Mouse (Mus musculus): Measurements from ENCODE around the gene Trim60. TPM values are rescaled to one million over a fixed set of nuclear protein-coding genes. Genes with fewer than 3 reads are reported as not detected.
"Not testable (repeated sequence)": the region's sequence is repeated elsewhere in the genome, so short reads cannot be mapped to it uniquely, and the experiment has no call there.

Trim60 gene
- polyA plus RNA-seq, 1 experiment from 2014 or later: not detected

- ATAC-seq (ENCODE audit: low FRiP score): no peak
- H3K9me3 ChIP-seq (ENCODE audit: control insufficient read depth, low read length): no peaks in the 10 kb centered on the region
- no peak overlapping the region for H3K4me2 ChIP-seq
- 77% methylated on average over 12 of the region's 12 CpGs for WGBS
- H3K36me3 ChIP-seq (ENCODE audit: control insufficient read depth, insufficient read depth, low read length): no peaks in the 10 kb centered on the region
- DNase-seq (ENCODE audit: low spot score, missing footprints): peak; percentile 69
- no peaks in the 10 kb centered on the region for H3K4me1 ChIP-seq (ENCODE audit: control insufficient read depth, insufficient read depth, low read length)
- no peak overlapping the region for H3K27ac ChIP-seq (ENCODE audit: low read depth, low read length)
- H3K4me3 ChIP-seq (ENCODE audit: low read depth, low read length): no peak overlapping the region
- H3K9ac ChIP-seq (ENCODE audit: low read length): no peak overlapping the region
- no peaks in the 10 kb centered on the region for H3K27me3 ChIP-seq (ENCODE audit: control insufficient read depth, insufficient read depth, low read length)
Measured at GRCm38 (mm10) chr8:65028959-65029686, 10.7 kb upstream of the Trim60 start.

GRCm38 (mm10) chr8:65022485-65022884 is 4.1 kb upstream of the Trim60 start:
- Histone ChIP-seq H3K4me3 (ENCODE audit: low read depth, low read length) (no peak overlapping the region), H3K27ac (ENCODE audit: low read depth, low read length) (no peak overlapping the region), H3K4me1 (ENCODE audit: control insufficient read depth, insufficient read depth, low read length) (no peaks in the 10 kb centered on the region), H3K27me3 (ENCODE audit: control insufficient read depth, insufficient read depth, low read length) (no peaks in the 10 kb centered on the region), H3K4me2 (no peak overlapping the region), H3K9me3 (ENCODE audit: control insufficient read depth, low read length) (no peaks in the 10 kb centered on the region), H3K9ac (ENCODE audit: low read length) (no peak overlapping the region), H3K36me3 (ENCODE audit: control insufficient read depth, insufficient read depth, low read length) (no peaks in the 10 kb centered on the region)
- peak; percentile 65; the same call in 1 of the 2 replicates for ATAC-seq (ENCODE audit: low FRiP score)
- DNase-seq (ENCODE audit: low spot score, missing footprints): peak; percentile 90
- WGBS: 53% methylated on average over 8 of the region's 8 CpGs

GRCm38 (mm10) chr8:65007616-65008015 is 10.8 kb downstream of the Trim60 start:
- WGBS: 84% methylated on average over 6 of the region's 6 CpGs
- H3K36me3 ChIP-seq (ENCODE audit: control insufficient read depth, insufficient read depth, low read length); H3K27me3 ChIP-seq (ENCODE audit: control insufficient read depth, insufficient read depth, low read length); H3K4me3 ChIP-seq (ENCODE audit: low read depth, low read length); H3K4me2 ChIP-seq; ATAC-seq (ENCODE audit: low FRiP score); H3K9me3 ChIP-seq (ENCODE audit: control insufficient read depth, low read length); H3K27ac ChIP-seq (ENCODE audit: low read depth, low read length); H3K9ac ChIP-seq (ENCODE audit: low read length); H3K4me1 ChIP-seq (ENCODE audit: control insufficient read depth, insufficient read depth, low read length): not testable (repeated sequence)
- peak; percentile 26 for DNase-seq (ENCODE audit: low spot score, missing footprints)

GRCm38 (mm10) chr8:64998806-64999365 is 19.5 kb downstream of the Trim60 start:
- no peak overlapping the region for H3K4me3 ChIP-seq (ENCODE audit: low read depth, low read length)
- DNase-seq (ENCODE audit: low spot score, missing footprints) (peak; percentile 60), ATAC-seq (ENCODE audit: low FRiP score) (no peak)
- H3K27me3 ChIP-seq (ENCODE audit: control insufficient read depth, insufficient read depth, low read length): no peaks in the 10 kb centered on the region
- H3K9ac ChIP-seq (ENCODE audit: low read length): no peak overlapping the region
- H3K36me3 ChIP-seq (ENCODE audit: control insufficient read depth, insufficient read depth, low read length): no peaks in the 10 kb centered on the region
- WGBS: 84% methylated on average over 4 of the region's 4 CpGs
- H3K9me3 ChIP-seq (ENCODE audit: control insufficient read depth, low read length): no peaks in the 10 kb centered on the region
- no peaks in the 10 kb centered on the region for H3K4me1 ChIP-seq (ENCODE audit: control insufficient read depth, insufficient read depth, low read length)
- H3K27ac ChIP-seq (ENCODE audit: low read depth, low read length): no peak overlapping the region
- no peak overlapping the region for H3K4me2 ChIP-seq

GRCm38 (mm10) chr8:64987731-64988130 is 30.7 kb downstream of the Trim60 start, which contains the start of gene Trim75:
Trim75 (minus strand) TSS chr8:64987831.
- ATAC-seq (ENCODE audit: low FRiP score) (no peak), DNase-seq (ENCODE audit: low spot score, missing footprints) (no peak)
- no peaks in the 10 kb centered on the region for H3K36me3 ChIP-seq (ENCODE audit: control insufficient read depth, insufficient read depth, low read length)
- H3K9me3 ChIP-seq (ENCODE audit: control insufficient read depth, low read length): no peaks in the 10 kb centered on the region
- H3K4me2 ChIP-seq: no peak within 1 kb of the TSS
- WGBS: over 99% methylated on average over 4 of the region's 4 CpGs
- no peaks in the 10 kb centered on the region for H3K4me1 ChIP-seq (ENCODE audit: control insufficient read depth, insufficient read depth, low read length)
- H3K9ac ChIP-seq (ENCODE audit: low read length): no peak within 1 kb of the TSS
- H3K4me3 ChIP-seq (ENCODE audit: low read depth, low read length): no peak within 1 kb of the TSS
- H3K27ac ChIP-seq (ENCODE audit: low read depth, low read length): no peak within 1 kb of the TSS
- H3K27me3 ChIP-seq (ENCODE audit: control insufficient read depth, insufficient read depth, low read length): no peaks in the 10 kb centered on the region

GRCm38 (mm10) chr8:64983150-64983897 is 35.1 kb downstream of the Trim60 start:
- DNase-seq (ENCODE audit: low spot score, missing footprints): no peak
- no peak overlapping the region for H3K4me3 ChIP-seq (ENCODE audit: low read depth, low read length)
- no peaks in the 10 kb centered on the region for H3K27me3 ChIP-seq (ENCODE audit: control insufficient read depth, insufficient read depth, low read length)
- no peak overlapping the region for H3K27ac ChIP-seq (ENCODE audit: low read depth, low read length)
- H3K4me1 ChIP-seq (ENCODE audit: control insufficient read depth, insufficient read depth, low read length): no peaks in the 10 kb centered on the region
- no peak for ATAC-seq (ENCODE audit: low FRiP score)
- 78% methylated on average over 20 of the region's 20 CpGs for WGBS
- H3K4me2 ChIP-seq: no peak overlapping the region
- no peaks in the 10 kb centered on the region for H3K36me3 ChIP-seq (ENCODE audit: control insufficient read depth, insufficient read depth, low read length)
- H3K9me3 ChIP-seq (ENCODE audit: control insufficient read depth, low read length): no peaks in the 10 kb centered on the region
- H3K9ac ChIP-seq (ENCODE audit: low read length): no peak overlapping the region

- no peak overlapping the region for H3K4me2 ChIP-seq
- H3K9me3 ChIP-seq (ENCODE audit: control insufficient read depth, low read length): no peaks in the 10 kb centered on the region
- H3K9ac ChIP-seq (ENCODE audit: low read length): no peak overlapping the region
- no peaks in the 10 kb centered on the region for H3K4me1 ChIP-seq (ENCODE audit: control insufficient read depth, insufficient read depth, low read length)
- no peak overlapping the region for H3K27ac ChIP-seq (ENCODE audit: low read depth, low read length)
- DNase-seq (ENCODE audit: low spot score, missing footprints) (no peak), ATAC-seq (ENCODE audit: low FRiP score) (no peak)
- no peaks in the 10 kb centered on the region for H3K27me3 ChIP-seq (ENCODE audit: control insufficient read depth, insufficient read depth, low read length)
- H3K4me3 ChIP-seq (ENCODE audit: low read depth, low read length): no peak overlapping the region
- no peaks in the 10 kb centered on the region for H3K36me3 ChIP-seq (ENCODE audit: control insufficient read depth, insufficient read depth, low read length)
Measured at GRCm38 (mm10) chr8:64962836-64963235, 55.5 kb downstream of the Trim60 start.

- Histone ChIP-seq H3K9ac (ENCODE audit: low read length) (no peak overlapping the region), H3K4me3 (ENCODE audit: low read depth, low read length) (no peak overlapping the region), H3K27me3 (ENCODE audit: control insufficient read depth, insufficient read depth, low read length) (no peaks in the 10 kb centered on the region), H3K36me3 (ENCODE audit: control insufficient read depth, insufficient read depth, low read length) (no peaks in the 10 kb centered on the region), H3K4me1 (ENCODE audit: control insufficient read depth, insufficient read depth, low read length) (no peaks in the 10 kb centered on the region), H3K4me2 (no peak overlapping the region), H3K9me3 (ENCODE audit: control insufficient read depth, low read length) (no peaks in the 10 kb centered on the region), H3K27ac (ENCODE audit: low read depth, low read length) (no peak overlapping the region)
- DNase-seq (ENCODE audit: low spot score, missing footprints): no peak
- no peak for ATAC-seq (ENCODE audit: low FRiP score)
- WGBS: 86% methylated on average over 9 of the region's 9 CpGs
Measured at GRCm38 (mm10) chr8:64959025-64959424, 59.4 kb downstream of the Trim60 start.

GRCm38 (mm10) chr8:64952101-64952500 is 66.3 kb downstream of the Trim60 start:
- Histone ChIP-seq H3K4me3 (ENCODE audit: low read depth, low read length) (no peak overlapping the region), H3K27me3 (ENCODE audit: control insufficient read depth, insufficient read depth, low read length) (no peaks in the 10 kb centered on the region), H3K4me1 (ENCODE audit: control insufficient read depth, insufficient read depth, low read length) (no peaks in the 10 kb centered on the region), H3K4me2 (no peak overlapping the region), H3K9me3 (ENCODE audit: control insufficient read depth, low read length) (no peaks in the 10 kb centered on the region), H3K9ac (ENCODE audit: low read length) (no peak overlapping the region), H3K27ac (ENCODE audit: low read depth, low read length) (no peak overlapping the region), H3K36me3 (ENCODE audit: control insufficient read depth, insufficient read depth, low read length) (no peaks in the 10 kb centered on the region)
- WGBS: 92% methylated on average over 6 of the region's 6 CpGs
- no peak for ATAC-seq (ENCODE audit: low FRiP score)
- no peak for DNase-seq (ENCODE audit: low spot score, missing footprints)
